Mouse (Mus musculus): ENCODE results near the gene Tbc1d25. TPM values are rescaled to one million over a fixed set of nuclear protein-coding genes. Genes with fewer than 3 reads are reported as not detected.

The Tbc1d25 gene
- polyA plus RNA-seq, 1 experiment from 2014 or later, result 9.2 TPM

DNA sequence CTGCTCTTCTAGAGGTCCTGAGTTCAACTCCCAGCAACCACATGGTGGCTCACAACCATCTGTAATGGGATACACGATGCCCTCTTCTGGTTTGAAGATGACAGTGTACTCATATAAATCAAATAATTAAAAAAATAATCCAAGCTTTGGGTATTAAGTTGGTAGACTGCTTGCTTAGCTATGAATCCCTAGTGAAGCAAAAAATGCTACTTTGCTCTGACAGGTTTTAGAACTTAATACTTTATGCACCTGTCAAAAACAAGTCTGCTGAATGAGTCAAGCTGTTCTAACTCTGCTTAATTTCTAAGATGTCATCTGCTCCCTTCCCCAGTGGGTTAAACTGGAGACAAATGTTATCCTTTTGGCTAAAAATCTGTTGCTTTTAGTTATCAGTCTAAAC is 36.5 kb downstream of the Tbc1d25 start:
- peaks cover 14% of the 10 kb centered on the region for H3K4me1 ChIP-seq (replicated peaks)
- no peak overlapping the region for H3K27ac ChIP-seq (ENCODE audit: poor library complexity, severe bottlenecking)
- H3K27me3 ChIP-seq (replicated peaks), result no peaks in the 10 kb centered on the region
- 63% methylated on average over 1 of the region's 1 CpGs for WGBS
- peaks cover 35% of the 10 kb centered on the region for H3K36me3 ChIP-seq
- no peak for ATAC-seq (ENCODE audit: insufficient number of reproducible peaks, low FRiP score)
- H3K9me3 ChIP-seq (replicated peaks), result no peaks in the 10 kb centered on the region
- H3K4me2 ChIP-seq, result no peak overlapping the region
- no peak overlapping the region for H3K4me3 ChIP-seq
- no peak overlapping the region for H3K9ac ChIP-seq

DNA sequence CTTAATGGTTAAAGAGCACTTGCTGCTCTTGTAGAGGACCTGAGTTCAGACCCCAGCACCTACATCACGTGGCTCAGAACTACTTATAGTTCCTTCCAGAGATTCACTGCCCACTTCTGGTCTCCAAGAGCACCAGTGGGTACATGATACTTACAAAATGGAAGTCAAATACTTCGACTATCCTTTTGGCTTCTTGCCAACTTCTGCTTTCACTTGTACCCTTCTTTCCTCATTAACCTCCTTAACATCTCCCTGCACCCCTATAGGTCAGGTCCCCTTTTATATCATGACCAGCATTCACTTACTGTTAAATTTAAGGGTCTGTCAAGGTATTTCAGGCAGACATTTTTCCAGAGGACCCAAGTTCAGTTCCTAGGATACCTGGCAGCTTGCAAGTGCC is 40.1 kb downstream of the Tbc1d25 start:
- no peak for ATAC-seq (ENCODE audit: insufficient number of reproducible peaks, low FRiP score)
- H3K36me3 ChIP-seq, result peaks cover 15% of the 10 kb centered on the region
- H3K4me1 ChIP-seq (replicated peaks), result 0 out of 2 replicates have a peak, but pooled peaks cover 4% of the 10 kb centered on the region
- WGBS, result 55% methylated on average over 2 of the region's 2 CpGs
- no peak overlapping the region for H3K4me3 ChIP-seq
- no peak overlapping the region for H3K4me2 ChIP-seq
- H3K9me3 ChIP-seq (replicated peaks), result no peaks in the 10 kb centered on the region
- H3K27me3 ChIP-seq (replicated peaks), result no peaks in the 10 kb centered on the region
- H3K9ac ChIP-seq, result no peak overlapping the region
- H3K27ac ChIP-seq (ENCODE audit: poor library complexity, severe bottlenecking), result no peak overlapping the region

GRCm38 (mm10) chrX:8132017-8132976 is 43.7 kb downstream of the Tbc1d25 start, which contains the start of gene Wdr13:
Wdr13 (minus strand) TSS chrX:8132892.
- no peaks in the 10 kb centered on the region for H3K27me3 ChIP-seq (replicated peaks)
- peak within 1 kb of the TSS; percentile 66 for H3K4me3 ChIP-seq
- H3K4me2 ChIP-seq, result peak within 1 kb of the TSS; percentile 72
- 16% methylated on average over 38 of the region's 40 CpGs for WGBS
- H3K9me3 ChIP-seq (replicated peaks), result no peaks in the 10 kb centered on the region
- peaks cover 35% of the 10 kb centered on the region for H3K36me3 ChIP-seq
- ATAC-seq (ENCODE audit: insufficient number of reproducible peaks, low FRiP score), result peak; percentile 93
- H3K4me1 ChIP-seq (replicated peaks), result 0 out of 2 replicates have a peak, but pooled peaks cover 4% of the 10 kb centered on the region
- peak within 1 kb of the TSS; percentile 99 for H3K27ac ChIP-seq (ENCODE audit: poor library complexity, severe bottlenecking)
- H3K9ac ChIP-seq, result peak within 1 kb of the TSS; percentile 71

GRCm38 (mm10) chrX:8131393-8131792 is 44.6 kb downstream of the Tbc1d25 start:
- WGBS, result 87% methylated on average over 17 of the region's 17 CpGs
- Histone ChIP-seq H3K4me1 (replicated peaks) (0 out of 2 replicates have a peak, but pooled peaks cover 4% of the 10 kb centered on the region), H3K27me3 (replicated peaks) (no peaks in the 10 kb centered on the region), H3K4me2 (peak overlapping the region; percentile 72), H3K27ac (ENCODE audit: poor library complexity, severe bottlenecking) (no peak overlapping the region), H3K36me3 (peaks cover 40% of the 10 kb centered on the region), H3K9ac (0 out of 2 replicates have a peak overlapping the region, but pooled peaks have one; percentile 24), H3K9me3 (replicated peaks) (no peaks in the 10 kb centered on the region), H3K4me3 (peak overlapping the region; percentile 66)
- ATAC-seq (ENCODE audit: insufficient number of reproducible peaks, low FRiP score), result no peak

- Histone ChIP-seq H3K4me2 (no peak overlapping the region), H3K27ac (ENCODE audit: poor library complexity, severe bottlenecking) (no peak overlapping the region), H3K36me3 (peaks cover 54% of the 10 kb centered on the region), H3K9me3 (replicated peaks) (0 out of 2 replicates have a peak, but pooled peaks cover 2% of the 10 kb centered on the region), H3K4me1 (replicated peaks) (no peaks in the 10 kb centered on the region), H3K27me3 (replicated peaks) (no peaks in the 10 kb centered on the region), H3K9ac (no peak overlapping the region), H3K4me3 (no peak overlapping the region)
- no peak for ATAC-seq (ENCODE audit: insufficient number of reproducible peaks, low FRiP score)
- 73% methylated on average over 7 of the region's 7 CpGs for WGBS
Measured at GRCm38 (mm10) chrX:8125235-8125634, 50.7 kb downstream of the Tbc1d25 start.

GRCm38 (mm10) chrX:8123821-8124470 is 52.0 kb downstream of the Tbc1d25 start:
- no peak overlapping the region for H3K9ac ChIP-seq
- H3K4me1 ChIP-seq (replicated peaks), result no peaks in the 10 kb centered on the region
- H3K36me3 ChIP-seq, result peaks cover 41% of the 10 kb centered on the region
- no peak overlapping the region for H3K27ac ChIP-seq (ENCODE audit: poor library complexity, severe bottlenecking)
- H3K27me3 ChIP-seq (replicated peaks), result no peaks in the 10 kb centered on the region
- no peak overlapping the region for H3K4me2 ChIP-seq
- WGBS, result 74% methylated on average over 6 of the region's 6 CpGs
- peaks cover 9% of the 10 kb centered on the region; the same call in 1 of the 2 replicates for H3K9me3 ChIP-seq (replicated peaks)
- no peak overlapping the region for H3K4me3 ChIP-seq
- ATAC-seq (ENCODE audit: insufficient number of reproducible peaks, low FRiP score), result no peak

DNA sequence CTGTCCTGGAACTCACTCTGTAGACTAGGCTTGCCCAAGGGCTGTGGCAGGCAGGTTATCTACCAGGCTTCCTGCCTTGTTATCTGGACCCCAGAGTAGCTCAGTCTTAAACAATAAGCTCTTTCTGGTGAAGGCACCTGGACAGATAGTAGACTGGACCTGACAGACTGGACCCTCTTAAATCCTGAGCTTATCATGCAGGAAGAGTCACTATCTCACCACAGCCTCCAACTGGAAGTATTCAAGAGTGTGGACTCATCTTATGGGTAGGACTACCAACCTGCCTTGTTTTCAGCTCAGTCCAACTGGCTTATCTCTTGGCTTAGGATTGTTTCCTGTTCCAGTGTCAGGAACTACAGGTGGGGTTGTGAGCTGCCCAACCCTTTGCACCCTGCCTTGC is 58.7 kb downstream of the Tbc1d25 start:
- H3K4me3 ChIP-seq, result no peak overlapping the region
- no peak overlapping the region for H3K9ac ChIP-seq
- H3K4me1 ChIP-seq (replicated peaks), result no peaks in the 10 kb centered on the region
- no peak for ATAC-seq (ENCODE audit: insufficient number of reproducible peaks, low FRiP score)
- H3K27me3 ChIP-seq (replicated peaks), result no peaks in the 10 kb centered on the region
- peaks cover 6% of the 10 kb centered on the region; the same call in 1 of the 2 replicates for H3K9me3 ChIP-seq (replicated peaks)
- no peak overlapping the region for H3K27ac ChIP-seq (ENCODE audit: poor library complexity, severe bottlenecking)
- no peaks in the 10 kb centered on the region for H3K36me3 ChIP-seq
- H3K4me2 ChIP-seq, result no peak overlapping the region

GRCm38 (mm10) chrX:8115275-8115674 is 60.7 kb downstream of the Tbc1d25 start:
- Histone ChIP-seq H3K4me3 (no peak overlapping the region), H3K27me3 (replicated peaks) (no peaks in the 10 kb centered on the region), H3K9me3 (replicated peaks) (peaks cover 6% of the 10 kb centered on the region; the same call in 1 of the 2 replicates), H3K4me2 (no peak overlapping the region), H3K27ac (ENCODE audit: poor library complexity, severe bottlenecking) (no peak overlapping the region), H3K36me3 (no peaks in the 10 kb centered on the region), H3K9ac (no peak overlapping the region), H3K4me1 (replicated peaks) (no peaks in the 10 kb centered on the region)
- 71% methylated on average over 4 of the region's 4 CpGs for WGBS
- no peak for ATAC-seq (ENCODE audit: insufficient number of reproducible peaks, low FRiP score)

DNA sequence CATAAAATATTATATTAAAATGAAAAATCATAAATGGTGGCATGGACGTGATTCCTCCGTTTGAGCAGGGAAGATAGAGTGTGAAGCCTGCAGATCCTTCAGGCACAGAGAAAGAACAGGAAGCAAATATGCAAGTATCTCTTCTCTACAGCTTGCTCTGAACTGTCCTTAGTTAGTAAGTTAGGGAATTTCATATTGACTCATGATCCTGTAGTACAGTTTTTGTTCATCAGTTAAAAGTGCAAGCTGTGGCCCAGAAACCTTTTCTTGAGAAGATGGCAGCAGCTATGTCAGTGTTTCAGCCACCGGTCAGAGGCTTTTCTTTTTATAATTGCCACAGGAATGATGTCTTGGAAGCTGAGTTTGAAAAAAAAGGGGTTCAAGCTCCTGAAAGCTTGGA is 71.0 kb downstream of the Tbc1d25 start:
- H3K36me3 ChIP-seq, result no peaks in the 10 kb centered on the region
- H3K27ac ChIP-seq (ENCODE audit: poor library complexity, severe bottlenecking), result no peak overlapping the region
- H3K4me3 ChIP-seq, result no peak overlapping the region
- 88% methylated on average over 3 of the region's 3 CpGs for WGBS
- no peak overlapping the region for H3K9ac ChIP-seq
- no peak for ATAC-seq (ENCODE audit: insufficient number of reproducible peaks, low FRiP score)
- H3K4me2 ChIP-seq, result no peak overlapping the region
- H3K4me1 ChIP-seq (replicated peaks), result peaks cover 7% of the 10 kb centered on the region
- no peaks in the 10 kb centered on the region for H3K9me3 ChIP-seq (replicated peaks)
- H3K27me3 ChIP-seq (replicated peaks), result no peaks in the 10 kb centered on the region

Measured in heart, embryonic 12.5 days (tissue).